Mouse (Mus musculus): Measurements from ENCODE around the gene Psma5.

GRCm38 (mm10) chr3:108225711-108226557 is 30.8 kb upstream of the Psma5 start:
- TF ChIP-seq CTCF (IDR thresholded peaks at IDR 0.05; ENCODE audit: extremely low read depth, insufficient read length, insufficient replicate concordance, low read depth, low read length) (no peak), POLR2A (IDR thresholded peaks at IDR 0.05; ENCODE audit: low read depth, low read length) (no peak)
